Mouse (Mus musculus) kidney, postnatal 25 days (tissue): ENCODE data around the gene Mef2a.

Source experiments
- DNase-seq, 2 experiments: peaks; one replicate each; pipeline ENCODE4 v3.0.0; 2021; ENCODE audit warnings: mixed read lengths in 2 of 2

The Mef2a gene

DNA sequence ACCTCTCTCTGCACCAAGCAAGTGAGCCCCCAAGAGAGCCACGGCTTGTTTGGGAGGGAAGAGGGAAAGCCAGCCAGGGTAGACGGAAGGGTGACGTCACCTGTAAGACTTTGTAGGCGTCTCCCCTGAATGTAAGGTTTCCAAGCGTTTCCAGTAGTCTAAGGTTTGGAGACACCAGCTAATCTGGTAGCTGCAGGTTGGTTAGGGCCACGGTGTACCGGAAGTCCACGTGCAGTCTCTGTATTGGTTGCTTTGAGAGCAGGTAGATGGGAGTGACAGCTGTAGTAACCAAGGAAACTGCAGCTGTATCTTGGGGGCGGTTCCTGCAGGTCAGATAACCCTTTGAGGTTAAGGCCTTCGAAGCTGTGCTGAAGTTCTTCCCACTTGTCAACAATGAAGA, 166.2 kb downstream of the Mef2a start:
- DNase-seq = no peak

DNA sequence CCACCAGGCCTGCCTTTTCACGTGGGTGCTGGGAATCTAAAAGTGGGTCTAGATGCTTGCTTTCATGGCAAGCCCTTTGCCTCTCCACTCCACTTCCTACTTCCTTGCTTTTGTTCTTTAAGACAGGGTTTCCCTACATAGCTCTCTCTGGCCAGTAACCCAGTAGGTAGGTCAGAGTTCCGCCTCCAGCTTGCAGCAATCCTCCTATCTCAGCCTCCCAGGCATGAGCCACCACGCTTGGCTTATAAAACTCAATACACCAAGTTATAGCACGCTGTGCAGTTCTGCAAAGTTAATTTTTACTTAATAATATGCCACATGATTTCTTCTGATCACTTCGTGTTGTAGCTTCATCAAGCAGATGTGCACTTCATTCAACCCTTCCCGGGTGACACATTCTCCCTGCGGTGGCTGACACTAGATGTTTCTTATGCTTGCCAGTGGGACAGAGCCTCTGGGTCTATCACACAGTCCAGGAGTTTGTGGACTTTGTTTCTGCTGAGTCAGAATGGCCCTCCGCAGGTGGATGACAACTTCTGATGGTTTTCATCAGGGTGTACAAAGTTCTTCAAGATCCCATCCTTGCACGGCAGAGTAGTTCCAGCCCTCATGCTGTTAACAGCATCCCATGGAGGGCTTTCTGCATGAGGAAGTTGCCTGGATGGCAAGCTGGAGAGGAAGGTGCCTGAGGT, 166.8 kb downstream of the Mef2a start:
- peak; percentile 36 to 63 for DNase-seq

DNA sequence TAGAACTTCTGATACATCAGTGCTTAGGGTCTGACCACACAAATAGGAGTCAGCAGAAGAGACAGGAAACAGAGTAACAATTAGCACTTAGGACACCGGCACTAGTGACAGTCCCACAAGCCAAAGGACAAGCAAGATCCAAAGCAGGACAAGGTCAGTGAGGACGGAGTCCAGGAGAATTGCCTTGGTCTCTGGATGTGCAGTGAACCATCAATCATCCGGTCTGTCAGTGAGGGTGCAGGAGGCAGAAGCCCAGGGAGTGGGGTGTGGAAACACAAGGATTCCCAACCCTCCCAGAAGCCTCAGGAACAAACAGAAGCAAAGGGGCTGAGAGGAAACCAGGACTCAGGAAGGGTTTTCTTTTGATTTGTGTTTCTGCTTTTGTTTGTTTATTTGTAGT, 169.0 kb downstream of the Mef2a start:
- DNase-seq = no peak

DNA sequence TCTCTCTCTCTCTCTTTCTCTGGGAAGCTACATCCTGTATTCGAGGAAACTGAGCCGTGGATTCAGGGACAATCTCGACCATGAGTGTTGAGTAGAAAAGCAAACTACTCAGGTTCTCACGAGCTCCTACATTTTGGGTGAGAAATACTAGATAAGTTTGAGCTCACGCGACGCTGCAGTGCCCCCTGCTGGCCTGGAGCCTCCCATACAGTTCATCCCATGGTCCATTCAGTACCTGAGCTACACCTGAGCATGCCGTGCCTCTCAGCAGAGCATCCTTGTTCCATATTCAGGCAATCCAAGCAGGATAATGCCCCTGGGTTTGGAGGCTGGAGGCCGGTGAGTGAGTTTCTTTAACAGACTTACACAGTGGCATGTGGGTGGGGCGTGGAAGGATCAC, 173.2 kb downstream of the Mef2a start:
- peak; percentile 73 to 81 for DNase-seq

DNA sequence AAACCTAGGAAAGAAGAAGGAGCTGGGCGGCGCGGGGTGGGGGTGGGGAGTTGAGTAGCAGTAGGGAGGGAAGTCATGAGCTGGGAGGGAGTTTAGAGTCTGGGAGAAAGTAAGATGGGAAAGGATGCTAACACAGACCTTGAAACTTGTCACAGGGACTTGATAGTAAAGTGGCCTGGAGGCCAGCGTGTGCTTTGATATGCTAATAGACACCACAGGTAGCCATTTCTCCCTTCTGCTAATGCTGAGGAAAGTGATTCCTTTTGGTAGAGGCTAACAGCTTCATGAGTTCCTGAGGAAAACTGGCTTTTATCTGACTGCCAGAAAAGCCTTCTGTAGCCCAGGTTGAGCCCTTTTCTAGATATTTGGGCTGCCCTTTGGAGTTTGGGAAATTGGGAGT, 188.9 kb downstream of the Mef2a start:
- no peak for DNase-seq
